Mouse (Mus musculus) pancreas, adult 10 weeks (tissue): ENCODE data around the gene Ap1g2. TPM values are rescaled to one million over a fixed set of nuclear protein-coding genes. Genes with fewer than 3 reads are reported as not detected.

Experiments
- polyA plus RNA-seq: library from polyadenylated mRNA; stranded (reverse); fragments of 350-450 nt; fragmentation: Illumina TruSeq; extraction: RNeasy Lipid Tissue Mini Kit (QIAGEN cat#74804); gene quantifications from one replicate; pipeline ENCODE4 v1.2.3, GENCODE M21; 2015; ENCODE audit warnings: low read depth, low replicate concordance; ENCODE audit not compliant: insufficient read depth

Ap1g2 gene
- 24.3 TPM for polyA plus RNA-seq

DNA sequence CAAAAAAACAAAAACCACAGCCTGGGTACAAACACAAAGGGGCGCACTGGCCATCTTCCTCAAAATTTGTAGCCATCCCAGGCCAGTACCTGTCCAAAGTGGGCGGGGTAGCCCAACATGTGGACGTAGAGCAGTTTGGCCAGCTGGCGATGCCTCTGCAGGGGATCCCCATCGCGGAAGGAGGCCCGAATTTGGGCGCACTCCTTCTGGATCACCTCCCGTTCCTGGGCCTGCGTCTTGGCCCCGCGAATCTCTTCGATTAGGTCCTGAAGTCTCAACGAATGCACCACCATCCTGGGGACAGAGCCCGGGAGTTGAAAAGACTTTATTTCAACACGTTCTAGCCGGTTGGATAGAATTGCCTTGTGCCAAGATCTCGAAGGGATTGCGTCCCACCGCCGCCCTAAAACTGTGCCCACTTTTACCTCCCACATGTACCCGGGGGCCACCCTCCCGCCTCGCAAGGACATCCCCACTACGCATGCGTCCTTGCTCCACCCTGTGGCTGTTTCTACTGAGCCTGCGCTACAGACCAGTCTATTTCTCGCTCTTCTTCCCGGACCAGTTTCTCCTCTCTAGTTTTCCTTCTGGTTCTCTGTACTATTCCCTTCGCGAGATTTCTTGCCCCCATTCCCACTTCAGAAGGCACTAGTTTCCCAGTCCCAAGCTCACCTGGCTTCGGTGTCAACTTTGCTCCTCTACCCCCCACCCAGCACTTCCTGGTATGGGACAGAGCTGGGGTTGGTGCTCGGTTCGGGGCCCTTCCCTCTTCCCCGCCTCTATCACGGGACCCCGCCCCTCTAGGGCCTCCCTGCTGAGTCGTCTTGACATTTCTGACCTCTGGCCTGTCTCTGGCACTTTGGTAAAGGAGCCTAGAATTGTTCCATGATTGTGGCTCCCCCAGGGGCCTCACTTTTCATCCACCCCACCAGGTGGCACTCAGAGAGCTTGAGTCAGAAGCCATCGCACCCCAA is at the start of gene Ap1g2:
Gene Ap1g2 (minus strand): TSS at position 758 of the 974 bp plus-strand sequence.

DNA sequence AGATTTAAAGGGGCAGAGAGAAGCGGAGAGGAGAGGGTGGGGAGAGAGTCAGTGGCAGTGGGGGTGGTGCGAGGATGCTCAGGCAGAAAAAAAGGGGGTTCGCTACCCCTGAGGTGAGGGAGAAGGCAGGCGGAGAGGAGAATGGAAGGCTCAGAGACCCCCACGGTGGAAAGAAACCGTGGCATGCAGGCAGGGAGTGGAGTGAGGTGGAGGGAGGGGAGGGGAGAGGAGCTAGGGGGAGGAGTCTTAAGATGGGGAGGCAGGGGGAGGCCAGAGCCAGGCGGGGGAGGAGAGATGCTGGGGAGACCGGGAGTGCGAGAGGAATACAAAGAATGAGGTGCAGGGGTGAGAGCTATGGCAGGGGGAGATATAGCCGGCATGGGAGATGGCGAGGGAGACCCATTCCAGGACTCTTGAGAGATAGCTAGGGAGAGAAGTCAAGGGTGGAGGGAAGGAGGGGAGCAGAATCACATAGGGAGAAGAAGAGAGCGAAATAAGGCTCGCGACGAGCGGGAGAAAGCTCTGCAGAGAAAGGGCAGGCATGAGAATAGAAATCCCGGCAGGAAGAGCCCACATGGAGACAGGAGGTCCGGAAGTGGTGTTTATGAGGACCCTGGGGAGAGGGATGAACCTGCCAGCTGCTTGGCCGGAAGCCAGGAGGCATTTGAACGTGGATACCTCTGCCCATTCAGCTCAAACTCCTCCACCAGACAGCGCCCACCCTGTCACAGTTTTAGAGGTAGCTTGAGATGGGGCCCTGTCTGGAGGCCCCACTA is 10.2 kb upstream of the Ap1g2 start, which contains the start of gene Jph4:
Gene Jph4 (minus strand): TSS at position 511 of the 776 bp plus-strand sequence.

DNA sequence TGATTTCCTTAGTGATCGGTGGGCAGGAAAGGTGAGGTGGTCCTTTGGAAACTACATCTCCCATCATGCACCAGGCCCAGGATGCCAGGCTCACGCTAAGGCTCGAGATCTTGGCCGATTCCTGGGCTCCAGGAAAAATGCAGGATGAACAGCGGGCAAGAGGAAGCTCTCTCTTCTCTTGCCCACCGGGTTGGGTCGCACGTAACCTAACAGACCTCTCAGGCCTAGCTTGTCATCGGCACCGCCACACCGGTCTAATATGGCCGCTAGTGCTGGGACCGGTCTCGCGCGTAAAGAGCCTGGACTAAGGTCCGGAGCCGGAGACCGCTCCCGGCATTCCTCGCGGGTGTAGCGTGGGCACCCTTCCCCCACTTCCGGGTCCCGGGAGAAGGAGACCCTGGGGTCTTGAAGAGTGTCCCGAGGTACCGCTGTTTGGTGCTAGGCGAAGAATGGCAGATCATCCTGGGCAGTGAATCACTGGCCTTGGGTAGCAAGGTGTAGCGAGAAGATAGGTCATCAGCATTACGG is 11.6 kb downstream of the Ap1g2 start, which contains the start of gene Thtpa:
Gene Thtpa (plus strand): TSS at position 81 of the 528 bp plus-strand sequence.

DNA sequence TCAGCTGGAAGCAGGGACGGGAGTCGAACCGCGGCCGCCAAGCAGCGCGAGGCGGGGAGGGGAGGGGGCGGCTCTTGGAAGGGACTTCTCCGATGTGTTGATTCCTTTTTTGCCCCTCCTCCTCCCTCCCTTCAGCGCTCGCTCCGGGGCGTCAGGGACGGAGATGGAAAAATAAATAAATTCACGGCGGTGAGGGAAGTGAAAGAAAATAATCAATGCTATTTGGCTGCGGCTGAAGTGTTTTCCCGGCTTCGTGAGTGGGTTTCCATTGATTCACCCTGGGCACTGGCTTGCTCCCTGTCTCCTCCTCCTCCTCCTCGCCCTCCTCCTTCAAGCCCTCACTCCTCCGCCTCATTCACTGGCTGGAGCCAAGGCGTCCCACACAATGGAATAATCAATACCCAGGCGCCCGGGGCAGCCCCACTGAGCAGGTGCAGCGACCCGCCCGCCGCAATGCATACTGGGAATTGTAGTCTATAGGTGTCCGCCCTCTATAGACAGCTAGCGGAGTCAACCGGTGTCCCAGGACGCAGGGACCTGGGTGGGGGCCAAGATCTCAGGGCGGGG is 14.3 kb downstream of the Ap1g2 start, which contains the start of gene Zfhx2:
Gene Zfhx2 (minus strand): TSS at position 314 of the 567 bp plus-strand sequence.

Other genes starting within 250 kb of the Ap1g2 start
- 2.0 TPM for gene Homez, start 235.6 kb downstream of the Ap1g2 start, polyA plus RNA-seq
- gene Ppp1r3e, start 229.0 kb downstream of the Ap1g2 start, polyA plus RNA-seq, result 5.1 TPM
- 10.9 TPM for gene Bcl2l2, start 223.2 kb downstream of the Ap1g2 start, polyA plus RNA-seq
- gene Gm20521, start 223.2 kb downstream of the Ap1g2 start, polyA plus RNA-seq, result not detected
- gene Pabpn1, start 214.1 kb downstream of the Ap1g2 start, polyA plus RNA-seq, result 68.9 TPM
- 21.4 TPM for gene Slc22a17, start 193.5 kb downstream of the Ap1g2 start, polyA plus RNA-seq
- 2.7 TPM for gene Efs, start 180.5 kb downstream of the Ap1g2 start, polyA plus RNA-seq
- gene Il25, start 173.9 kb downstream of the Ap1g2 start, polyA plus RNA-seq, result not detected
- 1.1 TPM for gene Cmtm5, start 170.3 kb downstream of the Ap1g2 start, polyA plus RNA-seq
- gene Myh6, start 139.7 kb downstream of the Ap1g2 start, polyA plus RNA-seq, result 1.1 TPM
- gene Gm17428, start 129.7 kb downstream of the Ap1g2 start, polyA plus RNA-seq, result not detected
- gene Myh7, start 112.0 kb downstream of the Ap1g2 start, polyA plus RNA-seq, result not detected
- 11.8 TPM for gene Ngdn, start 91.1 kb downstream of the Ap1g2 start, polyA plus RNA-seq
- 2.1 TPM for gene Zfhx2, start 14.3 kb downstream of the Ap1g2 start, polyA plus RNA-seq
- 4.2 TPM for gene Thtpa, start 11.8 kb downstream of the Ap1g2 start, polyA plus RNA-seq
- 0.72 TPM for gene Jph4, start 10.3 kb upstream of the Ap1g2 start, polyA plus RNA-seq
- gene Dhrs2, start 115.4 kb upstream of the Ap1g2 start, polyA plus RNA-seq, result not detected